Mouse (Mus musculus): ENCODE results near the gene Aff3.

Aff3 gene

GRCm38 (mm10) chr1:38601802-38602508, 62.8 kb downstream of the Aff3 start:
- no peak for DNase-seq (ENCODE audit: low spot score)

- DNase-seq (ENCODE audit: low spot score), result no peak
Observed at GRCm38 (mm10) chr1:38595311-38595710, 69.4 kb downstream of the Aff3 start.

GRCm38 (mm10) chr1:38594766-38595165, 70.0 kb downstream of the Aff3 start:
- no peak for DNase-seq (ENCODE audit: low spot score)

DNA sequence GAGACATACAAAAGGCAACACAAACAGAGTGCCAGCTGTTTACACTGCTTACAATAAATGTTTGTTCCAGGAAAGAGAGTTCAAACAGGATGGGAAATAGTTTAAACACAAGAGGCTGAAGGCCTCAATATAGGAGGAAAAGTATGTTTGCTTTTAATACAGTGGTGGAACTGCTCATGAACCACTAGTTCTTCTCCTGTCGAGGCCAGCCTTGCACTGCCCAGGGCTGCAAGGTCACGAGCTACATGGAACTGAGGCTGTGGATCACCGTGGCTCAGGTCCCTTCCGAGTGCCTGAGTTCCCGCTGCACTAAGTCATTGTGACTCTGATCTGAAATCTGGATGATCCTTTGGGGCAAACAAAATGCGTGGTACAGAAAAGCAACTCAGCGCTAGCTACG, 73.6 kb downstream of the Aff3 start:
- DNase-seq (ENCODE audit: low spot score), result no peak

- no peak for DNase-seq (ENCODE audit: low spot score)
Observed at GRCm38 (mm10) chr1:38588741-38589140, 76.0 kb downstream of the Aff3 start.

- no peak for DNase-seq (ENCODE audit: low spot score)
Observed at GRCm38 (mm10) chr1:38582328-38582727, 82.4 kb downstream of the Aff3 start.

DNA sequence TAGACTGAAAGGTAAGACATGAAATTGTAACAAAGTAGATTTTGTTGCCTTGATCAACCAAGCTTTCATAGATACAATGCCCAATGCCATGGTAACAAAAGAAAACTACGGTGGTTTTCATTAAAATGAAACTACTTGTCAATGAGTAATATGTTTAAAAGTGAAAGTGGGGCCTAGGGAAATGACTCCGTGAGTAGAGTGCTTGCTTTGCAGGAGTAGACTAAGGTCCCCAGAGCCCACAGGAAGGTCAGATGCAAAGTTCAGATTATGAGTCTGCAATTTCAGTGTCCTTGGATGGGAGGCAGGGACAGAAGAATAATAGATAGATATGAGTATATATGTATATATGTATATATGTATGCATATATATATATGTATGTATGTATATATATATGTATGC, 84.2 kb downstream of the Aff3 start:
- no peak for DNase-seq (ENCODE audit: low spot score)

- DNase-seq (ENCODE audit: low spot score), result no peak
Observed at GRCm38 (mm10) chr1:38578339-38578738, 86.4 kb downstream of the Aff3 start.

DNA sequence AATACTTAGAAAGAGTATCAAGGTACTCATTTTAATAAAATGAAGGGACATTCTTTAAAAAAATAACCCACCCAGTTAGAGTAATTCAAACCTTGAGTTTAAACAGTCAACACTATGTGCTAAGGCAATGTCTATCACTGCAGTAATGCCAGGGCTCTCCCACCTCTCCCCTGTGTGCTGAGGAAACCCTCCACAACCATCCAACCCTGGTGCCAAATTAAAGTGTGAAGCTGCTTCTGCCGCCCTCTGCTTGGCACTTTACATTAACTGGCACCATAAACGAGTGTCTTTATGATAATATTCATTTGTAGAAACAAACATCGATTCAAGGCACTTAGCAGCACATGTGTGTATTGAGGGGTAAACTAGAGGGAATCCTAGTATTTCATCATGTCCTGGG, 97.0 kb downstream of the Aff3 start:
- no peak for DNase-seq (ENCODE audit: low spot score)

DNA sequence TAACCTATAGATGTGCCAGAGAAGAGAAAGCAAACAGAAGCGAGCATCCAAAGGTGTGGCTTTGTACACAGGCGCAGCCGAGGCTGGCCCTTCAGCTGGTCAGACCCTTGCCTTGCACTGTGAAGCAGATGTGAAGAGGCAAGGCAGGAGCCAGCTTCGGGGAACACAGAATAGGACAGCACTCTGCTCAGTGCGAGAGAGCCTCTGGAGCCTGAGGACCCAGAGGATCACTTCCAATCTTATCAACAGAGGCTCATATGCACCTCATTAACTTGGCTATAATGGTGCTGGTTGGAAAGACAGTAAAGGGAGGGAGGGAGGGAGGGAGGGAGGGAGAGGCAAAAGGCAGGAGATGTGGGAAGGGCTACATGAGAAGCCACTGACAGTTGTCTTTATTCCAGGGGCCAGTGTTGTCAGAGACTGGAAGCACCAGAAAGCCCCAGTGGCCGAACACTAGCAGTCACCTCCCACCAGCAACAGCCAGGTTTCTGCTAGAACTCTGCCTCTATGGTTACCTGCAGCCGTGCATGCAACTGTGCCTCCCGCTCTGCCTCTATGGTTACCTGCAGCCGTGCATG, 98.6 kb downstream of the Aff3 start:
- DNase-seq (ENCODE audit: low spot score), result no peak

GRCm38 (mm10) chr1:38565295-38565777, 99.4 kb downstream of the Aff3 start:
- no peak for DNase-seq (ENCODE audit: low spot score)

GRCm38 (mm10) chr1:38562397-38563199, 102.2 kb downstream of the Aff3 start:
- no peak for DNase-seq (ENCODE audit: low spot score)

GRCm38 (mm10) chr1:38561331-38561730, 103.4 kb downstream of the Aff3 start:
- no peak for DNase-seq (ENCODE audit: low spot score)

DNA sequence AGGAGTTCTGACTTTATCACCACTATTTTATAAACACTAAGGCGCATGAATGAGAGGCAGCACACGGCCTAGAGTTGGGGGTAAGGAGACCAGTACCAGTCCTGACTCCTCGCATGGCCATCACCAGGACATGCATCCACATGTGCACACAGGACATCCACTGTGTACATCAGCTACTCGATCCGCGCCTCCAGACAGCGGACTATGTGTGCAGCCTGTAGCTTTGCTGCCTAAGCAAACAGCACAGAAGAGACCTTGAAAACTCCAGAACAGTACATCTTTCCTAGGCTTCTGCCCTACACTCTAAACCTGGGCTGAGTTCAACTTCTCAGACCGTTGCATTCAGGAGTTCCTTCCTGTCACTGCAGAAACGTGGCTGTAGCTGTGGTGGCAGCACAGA, 104.1 kb downstream of the Aff3 start:
- DNase-seq (ENCODE audit: low spot score), result no peak

DNA sequence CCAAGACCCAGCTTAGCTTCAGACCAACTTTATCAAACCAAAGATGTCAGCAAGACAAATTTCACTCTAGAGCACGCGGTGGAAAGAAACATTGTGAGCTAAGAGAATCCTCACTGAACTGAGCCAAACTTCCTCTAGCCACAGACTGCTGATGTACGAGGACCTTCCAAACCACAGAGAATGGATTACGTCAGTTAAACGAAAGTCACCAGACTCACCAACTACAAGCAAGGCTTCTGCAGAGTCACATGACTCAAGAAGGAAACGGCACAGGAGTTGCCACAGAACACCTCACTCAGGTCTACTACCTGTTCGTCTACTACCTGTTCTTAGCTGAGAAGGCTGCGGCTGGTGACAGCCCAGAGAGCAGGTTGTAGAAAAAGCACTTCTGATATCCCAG, 107.1 kb downstream of the Aff3 start:
- no peak for DNase-seq (ENCODE audit: low spot score)

DNA sequence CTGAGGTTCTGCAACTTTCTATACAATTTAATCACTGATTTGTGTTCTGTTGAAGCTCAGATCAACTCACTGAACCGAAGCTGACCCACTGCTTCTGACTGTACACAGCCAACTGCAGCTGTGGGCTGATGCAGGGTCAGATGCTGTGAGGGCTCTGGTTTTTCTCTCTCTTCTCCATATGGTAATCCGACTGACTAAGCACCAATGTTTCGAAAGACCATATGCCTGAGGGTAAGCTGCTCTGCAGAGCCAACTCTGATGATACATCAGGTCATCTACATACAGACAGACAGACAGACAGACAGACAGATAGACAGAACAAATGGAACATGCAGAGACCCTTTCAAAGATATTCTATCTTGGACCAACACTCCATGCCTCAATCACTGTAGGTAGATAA, 110.2 kb downstream of the Aff3 start:
- no peak for DNase-seq (ENCODE audit: low spot score)

DNA sequence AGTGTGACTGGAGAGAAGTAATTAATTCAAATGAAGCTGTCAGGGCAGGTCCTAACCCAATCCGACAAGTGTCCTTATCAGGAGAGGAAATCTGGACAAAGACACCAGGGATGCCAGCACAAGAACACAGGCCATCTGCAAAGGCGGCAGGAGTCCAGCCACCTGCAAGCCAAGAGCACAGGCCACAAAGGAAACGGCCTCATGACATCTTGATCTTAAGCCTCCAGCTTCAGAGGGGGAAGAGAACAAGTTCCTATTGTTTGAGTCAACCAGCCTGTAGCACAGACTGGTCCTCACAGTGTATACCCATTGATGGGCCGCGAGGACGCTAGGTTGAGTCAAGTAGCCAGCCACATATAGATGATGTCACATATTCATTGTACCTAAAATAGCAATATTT, 111.7 kb downstream of the Aff3 start:
- no peak for DNase-seq (ENCODE audit: low spot score)

DNA sequence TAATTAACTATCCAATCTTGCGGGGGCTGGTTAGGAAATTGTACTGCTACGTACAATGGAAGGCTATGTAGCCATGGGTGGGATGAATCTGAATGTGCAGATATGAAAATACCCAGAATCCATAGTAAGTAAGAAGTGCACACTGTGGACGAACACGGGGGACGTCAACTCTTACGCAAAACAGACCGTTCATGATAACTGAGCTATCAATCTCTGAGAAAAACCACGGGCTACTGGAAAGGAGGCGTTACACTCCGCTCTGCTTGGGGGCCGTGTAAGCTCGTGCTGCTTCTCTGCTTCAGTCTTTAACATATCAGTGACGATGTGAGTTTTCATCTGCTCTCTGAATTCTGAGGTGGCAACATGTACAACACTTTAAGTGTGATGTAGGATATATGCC, 114.2 kb downstream of the Aff3 start:
- no peak for DNase-seq (ENCODE audit: low spot score)

GRCm38 (mm10) chr1:38548671-38549661, 115.8 kb downstream of the Aff3 start:
- DNase-seq (ENCODE audit: low spot score), result no peak

GRCm38 (mm10) chr1:38547685-38548084, 117.1 kb downstream of the Aff3 start:
- DNase-seq (ENCODE audit: low spot score), result no peak

DNA sequence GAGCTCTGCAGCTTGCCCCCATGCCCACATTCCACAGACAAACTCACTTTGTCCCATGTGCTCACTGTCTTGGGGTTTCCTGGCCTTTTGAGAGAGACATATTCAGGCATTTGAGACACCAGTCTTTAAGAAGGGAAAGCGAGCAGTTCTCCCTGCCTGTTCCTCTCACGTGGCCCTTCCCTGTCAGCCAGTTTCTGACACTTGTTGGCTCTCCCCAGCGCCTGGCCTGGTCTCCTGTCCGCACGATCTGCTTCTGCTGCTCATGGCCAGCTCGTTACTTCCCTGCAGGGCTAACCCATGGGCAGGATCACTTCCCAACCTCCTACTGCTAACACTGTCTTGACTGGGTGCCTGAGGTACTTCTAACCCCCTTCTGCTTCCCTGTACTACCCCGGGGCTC, 118.1 kb downstream of the Aff3 start:
- DNase-seq (ENCODE audit: low spot score), result no peak

All from c-Kit-positive CD71-positive TER-119-positive erythroid progenitor cells, embryonic 14.5 days (primary cell).